22 mouse cellular contexts compared by ENCODE assay signal in genomic region chr1:190974833-190975232, GRCm38 (mm10). TPM values are rescaled to one million over a fixed set of nuclear protein-coding genes. Genes with fewer than 3 reads are reported as not detected.
DNase-seq lines count a peak whose midpoint lies in the region; ATAC-seq and TF ChIP-seq lines count a peak whose summit lies in the region.
"Had no signal": no experiment of that assay in that cellular context is flagged by ENCODE, and none has a peak within 500 bp of the region (broad histone marks: within the 10 kb centered on the region; RNA-seq: fewer than 3 reads in every experiment).

No protein-coding gene starts in this region.

- no peak for ATAC-seq in forebrain, embryonic 12.5 days (ENCODE audit: low FRiP score)
- no peak for ATAC-seq in forebrain, postnatal 0 days
- no peak for ATAC-seq in heart, embryonic 12.5 days (ENCODE audit: insufficient number of reproducible peaks, low FRiP score)
- no peak for ATAC-seq in hindbrain, embryonic 13.5 days (ENCODE audit: low FRiP score)
- ATAC-seq in hindbrain, postnatal 0 days = no peak
- no peak for ATAC-seq in embryonic facial prominence, embryonic 14.5 days (ENCODE audit: low read depth)
- ATAC-seq: midbrain, embryonic 15.5 days had no signal

- peaks cover 37% of the 10 kb centered on the region for H3K4me1 ChIP-seq in forebrain, embryonic 12.5 days
- peaks cover 20% of the 10 kb centered on the region for H3K4me1 ChIP-seq in forebrain, postnatal 0 days (ENCODE audit: insufficient read depth)
- H3K4me1 ChIP-seq in heart, embryonic 12.5 days (replicated peaks) = peaks cover 70% of the 10 kb centered on the region
- H3K4me1 ChIP-seq in hindbrain, embryonic 13.5 days (replicated peaks) = peaks cover 54% of the 10 kb centered on the region
- H3K4me1 ChIP-seq in hindbrain, postnatal 0 days (ENCODE audit: insufficient read depth, low read length) = peaks cover 22% of the 10 kb centered on the region; the same call in 1 of the 2 replicates
- peaks cover 16% of the 10 kb centered on the region for H3K4me1 ChIP-seq in embryonic facial prominence, embryonic 14.5 days (ENCODE audit: control insufficient read depth, insufficient read depth, low read length)

- no peak overlapping the region for H3K4me2 ChIP-seq in forebrain, embryonic 12.5 days
- no peak overlapping the region for H3K4me2 ChIP-seq in forebrain, postnatal 0 days (ENCODE audit: low read depth)
- no peak overlapping the region for H3K4me2 ChIP-seq in heart, embryonic 12.5 days
- H3K4me2 ChIP-seq in hindbrain, embryonic 13.5 days = no peak overlapping the region
- H3K4me2 ChIP-seq in hindbrain, postnatal 0 days (ENCODE audit: low read depth, low read length) = no peak overlapping the region
- no peak overlapping the region for H3K4me2 ChIP-seq in embryonic facial prominence, embryonic 14.5 days (ENCODE audit: low read depth, low read length)
- H3K4me2 ChIP-seq: hindbrain, embryonic 14.5 days; kidney, embryonic 15.5 days; limb, embryonic 12.5 days; liver, embryonic 11.5 days; lung, embryonic 15.5 days; midbrain, embryonic 15.5 days had no signal

- no peaks in the 10 kb centered on the region for H3K27me3 ChIP-seq in forebrain, embryonic 12.5 days
- no peaks in the 10 kb centered on the region for H3K27me3 ChIP-seq in forebrain, postnatal 0 days (ENCODE audit: insufficient read depth, low read length)
- no peaks in the 10 kb centered on the region for H3K27me3 ChIP-seq in heart, embryonic 12.5 days (replicated peaks)
- no peaks in the 10 kb centered on the region for H3K27me3 ChIP-seq in hindbrain, embryonic 13.5 days
- no peaks in the 10 kb centered on the region for H3K27me3 ChIP-seq in hindbrain, postnatal 0 days (ENCODE audit: insufficient read depth, low read length)
- H3K27me3 ChIP-seq in embryonic facial prominence, embryonic 14.5 days (replicated peaks; ENCODE audit: control insufficient read depth, insufficient read depth, low read length) = no peaks in the 10 kb centered on the region
- H3K27me3 ChIP-seq: kidney, embryonic 15.5 days; limb, embryonic 12.5 days; lung, embryonic 15.5 days; midbrain, embryonic 15.5 days had no signal

- no peak overlapping the region for H3K4me3 ChIP-seq in forebrain, embryonic 12.5 days (replicated peaks)
- no peak overlapping the region for H3K4me3 ChIP-seq in forebrain, postnatal 0 days (ENCODE audit: low read depth, low read length)
- no peak overlapping the region for H3K4me3 ChIP-seq in heart, embryonic 12.5 days
- H3K4me3 ChIP-seq in hindbrain, embryonic 13.5 days = no peak overlapping the region
- no peak overlapping the region for H3K4me3 ChIP-seq in hindbrain, postnatal 0 days (ENCODE audit: low read length)
- H3K4me3 ChIP-seq in embryonic facial prominence, embryonic 14.5 days (ENCODE audit: low read depth, low read length) = no peak overlapping the region
- H3K4me3 ChIP-seq: forebrain, embryonic 10.5 days; kidney, embryonic 15.5 days; limb, embryonic 12.5 days; lung, embryonic 15.5 days; midbrain, embryonic 10.5 days; midbrain, embryonic 15.5 days had no signal

- WGBS in forebrain, embryonic 12.5 days = 85% methylated on average over 1 of the region's 1 CpGs
- 83% methylated on average over 1 of the region's 1 CpGs for WGBS in forebrain, postnatal 0 days
- 50% methylated on average over 1 of the region's 1 CpGs for WGBS in heart, embryonic 12.5 days
- 54% methylated on average over 1 of the region's 1 CpGs for WGBS in hindbrain, embryonic 13.5 days
- WGBS in hindbrain, postnatal 0 days = 90% methylated on average over 1 of the region's 1 CpGs
- WGBS in embryonic facial prominence, embryonic 14.5 days = 64% methylated on average over 1 of the region's 1 CpGs

- H3K27ac ChIP-seq in forebrain, embryonic 12.5 days = no peak overlapping the region
- H3K27ac ChIP-seq in forebrain, postnatal 0 days (ENCODE audit: low read depth, low read length) = no peak overlapping the region
- H3K27ac ChIP-seq in heart, embryonic 12.5 days (ENCODE audit: poor library complexity, severe bottlenecking) = peak overlapping the region; percentile 36
- H3K27ac ChIP-seq in hindbrain, embryonic 13.5 days = no peak overlapping the region
- H3K27ac ChIP-seq in hindbrain, postnatal 0 days = no peak overlapping the region
- H3K27ac ChIP-seq in embryonic facial prominence, embryonic 14.5 days (replicated peaks; ENCODE audit: low read depth, low read length) = no peak overlapping the region
- H3K27ac ChIP-seq: forebrain, embryonic 10.5 days; hindbrain, embryonic 14.5 days; kidney, embryonic 15.5 days; limb, embryonic 12.5 days; lung, embryonic 15.5 days; midbrain, embryonic 10.5 days; midbrain, embryonic 15.5 days; stomach, postnatal 0 days had no signal

- no peak for DNase-seq in forebrain, postnatal 0 days
- DNase-seq in heart, adult 11 months = no peak
- DNase-seq in hindbrain, postnatal 0 days (ENCODE audit: low spot score) = no peak
- DNase-seq in embryonic facial prominence, embryonic 14.5 days (ENCODE audit: low spot score) = no peak
- DNase-seq: adrenal gland, adult 8-10 months; kidney, adult 18-20 months; kidney, postnatal 25 days; right cerebral cortex, postnatal 4 days; thymus, postnatal 4 days had no signal

- H3K36me3 ChIP-seq in forebrain, embryonic 12.5 days (replicated peaks) = peaks cover 54% of the 10 kb centered on the region
- H3K36me3 ChIP-seq in forebrain, postnatal 0 days (ENCODE audit: insufficient read depth) = peaks cover 46% of the 10 kb centered on the region
- H3K36me3 ChIP-seq in heart, embryonic 12.5 days = peaks cover 63% of the 10 kb centered on the region
- H3K36me3 ChIP-seq in hindbrain, embryonic 13.5 days = peaks cover 54% of the 10 kb centered on the region
- 0 out of 2 replicates have a peak, but pooled peaks cover 4% of the 10 kb centered on the region for H3K36me3 ChIP-seq in hindbrain, postnatal 0 days (ENCODE audit: insufficient read depth, low read length)
- peaks cover 49% of the 10 kb centered on the region for H3K36me3 ChIP-seq in embryonic facial prominence, embryonic 14.5 days (ENCODE audit: control insufficient read depth, insufficient read depth, low read length)
- H3K36me3 ChIP-seq: G1E had no signal

- TF ChIP-seq CTCF in forebrain, postnatal 0 days (IDR thresholded peaks at IDR 0.05; ENCODE audit: low read depth) = no peak
- TF ChIP-seq CTCF in hindbrain, postnatal 0 days (IDR thresholded peaks at IDR 0.05; ENCODE audit: low read depth) = no peak

- no peaks in the 10 kb centered on the region for H3K9me3 ChIP-seq in forebrain, embryonic 12.5 days
- H3K9me3 ChIP-seq in forebrain, postnatal 0 days (ENCODE audit: low read length) = no peaks in the 10 kb centered on the region
- no peaks in the 10 kb centered on the region for H3K9me3 ChIP-seq in heart, embryonic 12.5 days (replicated peaks)
- no peaks in the 10 kb centered on the region for H3K9me3 ChIP-seq in hindbrain, embryonic 13.5 days
- H3K9me3 ChIP-seq in hindbrain, postnatal 0 days (ENCODE audit: low read length) = no peaks in the 10 kb centered on the region
- no peaks in the 10 kb centered on the region for H3K9me3 ChIP-seq in embryonic facial prominence, embryonic 14.5 days (ENCODE audit: control insufficient read depth, low read length)
- H3K9me3 ChIP-seq: forebrain, embryonic 10.5 days; G1E; kidney, embryonic 15.5 days; limb, embryonic 12.5 days; lung, embryonic 15.5 days; midbrain, embryonic 10.5 days; midbrain, embryonic 15.5 days had no signal

- 0 out of 2 replicates have a peak overlapping the region, but pooled peaks have one; percentile 21 for H3K9ac ChIP-seq in forebrain, embryonic 12.5 days
- no peak overlapping the region for H3K9ac ChIP-seq in forebrain, postnatal 0 days
- peak overlapping the region; percentile 15; the same call in 1 of the 2 replicates for H3K9ac ChIP-seq in heart, embryonic 12.5 days
- H3K9ac ChIP-seq in hindbrain, embryonic 13.5 days = peak overlapping the region; percentile 49; the same call in 1 of the 2 replicates
- H3K9ac ChIP-seq in hindbrain, postnatal 0 days (replicated peaks; ENCODE audit: low read length) = no peak overlapping the region; the same call in 1 of the 2 replicates
- peak overlapping the region; percentile 6; the same call in 1 of the 2 replicates for H3K9ac ChIP-seq in embryonic facial prominence, embryonic 14.5 days (ENCODE audit: low read depth, low read length)
- H3K9ac ChIP-seq: hindbrain, embryonic 14.5 days; kidney, embryonic 15.5 days; limb, embryonic 12.5 days; lung, embryonic 15.5 days; midbrain, embryonic 15.5 days had no signal

RNA-seq across cellular contexts. Expression of gene Vash2, which starts 4.3 kb away (rescaled TPM):
- 65.0 and 65.5 TPM in 2 replicates for polyA plus RNA-seq in forebrain, embryonic 12.5 days (2016; fragmentation: Nextera tagmentation; extraction: Ambion mirVana)
- 46.4 and 47.5 TPM in 2 replicates for total RNA-seq in forebrain, postnatal 0 days (2014; rRNA removed)
- polyA plus RNA-seq in forebrain, postnatal 0 days (2015; fragmentation: Nextera tagmentation; extraction: Ambion mirVana) = 60.9 and 63.7 TPM in 2 replicates
- polyA plus RNA-seq in heart, embryonic 12.5 days (2016; fragmentation: Nextera tagmentation; extraction: Ambion mirVana) = 68.6 and 74.0 TPM in 2 replicates
- polyA plus RNA-seq in hindbrain, embryonic 13.5 days (2015; fragmentation: Nextera tagmentation; extraction: Ambion mirVana) = 92.4 and 94.1 TPM in 2 replicates
- 38.5 and 40.9 TPM in 2 replicates for total RNA-seq in hindbrain, postnatal 0 days (2014; rRNA removed)
- 46.6 and 47.4 TPM in 2 replicates for polyA plus RNA-seq in hindbrain, postnatal 0 days (2015; fragmentation: Nextera tagmentation; extraction: Ambion mirVana)
- polyA plus RNA-seq in embryonic facial prominence, embryonic 14.5 days (2014; fragmentation: Nextera tagmentation; extraction: Ambion mirVana) = 66.4 and 73.7 TPM in 2 replicates
- polyA plus RNA-seq: G1E had no signal

RNA-seq across cellular contexts. Expression of gene Angel2, which starts 49.9 kb away (rescaled TPM):
- polyA plus RNA-seq in forebrain, embryonic 12.5 days (2016; fragmentation: Nextera tagmentation; extraction: Ambion mirVana) = 63.7 and 65.3 TPM in 2 replicates
- total RNA-seq in forebrain, postnatal 0 days (2014; rRNA removed) = 48.5 and 49.1 TPM in 2 replicates
- 44.3 and 47.7 TPM in 2 replicates for polyA plus RNA-seq in forebrain, postnatal 0 days (2015; fragmentation: Nextera tagmentation; extraction: Ambion mirVana)
- 38.2 and 38.3 TPM in 2 replicates for polyA plus RNA-seq in heart, embryonic 12.5 days (2016; fragmentation: Nextera tagmentation; extraction: Ambion mirVana)
- polyA plus RNA-seq in hindbrain, embryonic 13.5 days (2015; fragmentation: Nextera tagmentation; extraction: Ambion mirVana) = 55.4 and 57.0 TPM in 2 replicates
- total RNA-seq in hindbrain, postnatal 0 days (2014; rRNA removed) = 25.3 and 28.4 TPM in 2 replicates
- 39.4 and 40.2 TPM in 2 replicates for polyA plus RNA-seq in hindbrain, postnatal 0 days (2015; fragmentation: Nextera tagmentation; extraction: Ambion mirVana)
- 37.4 and 41.5 TPM in 2 replicates for polyA plus RNA-seq in embryonic facial prominence, embryonic 14.5 days (2014; fragmentation: Nextera tagmentation; extraction: Ambion mirVana)

RNA-seq across cellular contexts. Expression of gene Flvcr1, which starts 51.1 kb away (rescaled TPM):
- polyA plus RNA-seq in forebrain, embryonic 12.5 days (2016; fragmentation: Nextera tagmentation; extraction: Ambion mirVana) = 9.7 and 11.5 TPM in 2 replicates
- 28.8 and 33.9 TPM in 2 replicates for total RNA-seq in forebrain, postnatal 0 days (2014; rRNA removed)
- 5.1 and 7.6 TPM in 2 replicates for polyA plus RNA-seq in forebrain, postnatal 0 days (2015; fragmentation: Nextera tagmentation; extraction: Ambion mirVana)
- polyA plus RNA-seq in heart, embryonic 12.5 days (2016; fragmentation: Nextera tagmentation; extraction: Ambion mirVana) = 4.4 and 5.4 TPM in 2 replicates
- 5.6 and 8.3 TPM in 2 replicates for polyA plus RNA-seq in hindbrain, embryonic 13.5 days (2015; fragmentation: Nextera tagmentation; extraction: Ambion mirVana)
- 27.6 and 44.9 TPM in 2 replicates for total RNA-seq in hindbrain, postnatal 0 days (2014; rRNA removed)
- polyA plus RNA-seq in hindbrain, postnatal 0 days (2015; fragmentation: Nextera tagmentation; extraction: Ambion mirVana) = 7.3 and 7.4 TPM in 2 replicates
- polyA plus RNA-seq in embryonic facial prominence, embryonic 14.5 days (2014; fragmentation: Nextera tagmentation; extraction: Ambion mirVana) = 7.3 and 8.2 TPM in 2 replicates

Comparison
In these comparisons a context has a peak if more than half of its experiments do, and no peak if none do; other contexts are left out.
1. H3K9ac ChIP-seq: peak in forebrain, embryonic 12.5 days (single experiment), heart, embryonic 12.5 days (single experiment), hindbrain, embryonic 13.5 days (single experiment) and embryonic facial prominence, embryonic 14.5 days (single experiment); none in forebrain, postnatal 0 days (single experiment) and hindbrain, postnatal 0 days (single experiment).